Mouse (Mus musculus) frontal cortex, adult (tissue): ENCODE measurements at regions not wholly inside any gene's neighbourhood (a gene's known extent, or its start where the extent isn't known, plus 50 kb on each side); places are given as distances from the start of the nearest gene placed in this dataset.

Source experiments
- ATAC-seq: cut with Nextera tagmentation; 2 replicates; pipeline ENCODE4 v1.9.2; 2017; ENCODE audit warnings: mild to moderate bottlenecking, moderate library complexity, mixed read lengths; ENCODE audit not compliant: low TSS enrichment

DNA sequence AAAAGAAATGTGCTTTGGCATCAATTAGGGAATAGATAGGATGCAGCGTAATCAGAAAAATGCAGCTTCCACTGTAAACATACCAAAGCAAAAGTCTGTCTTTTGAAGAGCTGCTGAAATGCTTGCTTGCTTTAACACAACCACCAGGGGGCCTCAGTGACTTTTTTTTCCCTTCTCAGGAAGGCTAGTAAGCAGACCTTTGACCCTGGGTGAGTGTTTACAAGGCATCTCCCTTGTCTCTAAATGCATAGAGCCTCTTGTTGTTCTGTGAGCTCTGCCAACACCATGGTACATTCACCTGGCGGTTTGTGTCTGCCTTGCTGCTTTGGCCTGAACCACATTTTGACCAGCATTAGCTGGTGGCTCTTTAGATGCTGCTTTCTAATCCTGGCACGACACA is 191.9 kb upstream of the C9orf72 start:
- peak; percentile 59 for ATAC-seq

DNA sequence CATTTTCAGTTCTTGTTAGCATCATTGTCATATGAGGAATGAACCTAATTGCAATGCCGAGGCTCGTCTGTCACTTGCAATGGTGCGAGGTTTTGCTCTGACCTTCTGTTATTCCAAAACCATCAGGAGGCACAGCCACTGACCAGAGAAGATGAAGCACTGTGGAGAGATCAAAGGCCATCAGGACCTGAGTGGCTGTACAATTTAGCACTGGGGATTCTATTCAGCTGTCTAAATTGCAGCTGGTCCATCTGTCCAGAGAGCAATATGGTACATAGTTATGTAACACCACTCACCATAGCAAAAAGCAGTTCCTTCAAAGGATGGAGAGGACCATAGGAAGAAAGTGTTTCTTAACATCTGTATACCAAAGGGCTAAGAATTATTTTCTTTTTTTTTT is 187.5 kb upstream of the C9orf72 start:
- ATAC-seq: no peak

DNA sequence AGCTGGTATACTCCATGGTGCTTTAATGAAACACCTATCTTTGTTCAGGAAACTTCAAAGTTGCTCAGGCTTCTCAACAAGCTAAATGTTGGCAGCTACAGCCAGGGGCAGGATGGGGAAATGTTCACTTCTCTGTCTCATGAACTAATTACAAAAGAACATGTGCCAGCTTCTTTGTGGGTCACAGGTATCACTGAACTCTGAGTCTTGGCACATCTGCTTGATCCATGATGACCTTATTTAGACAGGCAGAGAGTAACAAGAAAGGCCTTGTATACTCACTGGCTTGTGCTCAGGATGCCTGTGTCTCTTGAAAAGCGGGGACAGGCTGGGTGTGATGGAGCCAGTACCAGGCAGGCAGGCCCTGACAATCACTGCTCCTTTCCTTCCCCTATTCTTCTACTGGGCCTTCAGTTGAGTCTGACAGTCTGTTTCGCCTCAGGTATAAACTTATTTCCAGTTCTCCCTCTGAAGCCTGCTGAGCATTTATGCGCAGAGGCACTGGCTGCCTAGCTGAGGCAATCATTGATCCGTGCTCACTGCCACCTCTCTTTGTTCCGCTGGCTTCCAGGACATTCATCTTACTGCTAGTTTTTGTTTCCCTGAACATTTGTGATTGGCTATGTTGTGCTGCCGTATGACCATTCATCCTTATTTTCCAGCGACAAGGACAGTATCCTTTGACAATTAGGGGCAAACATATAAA is 179.5 kb upstream of the C9orf72 start:
- no peak for ATAC-seq

DNA sequence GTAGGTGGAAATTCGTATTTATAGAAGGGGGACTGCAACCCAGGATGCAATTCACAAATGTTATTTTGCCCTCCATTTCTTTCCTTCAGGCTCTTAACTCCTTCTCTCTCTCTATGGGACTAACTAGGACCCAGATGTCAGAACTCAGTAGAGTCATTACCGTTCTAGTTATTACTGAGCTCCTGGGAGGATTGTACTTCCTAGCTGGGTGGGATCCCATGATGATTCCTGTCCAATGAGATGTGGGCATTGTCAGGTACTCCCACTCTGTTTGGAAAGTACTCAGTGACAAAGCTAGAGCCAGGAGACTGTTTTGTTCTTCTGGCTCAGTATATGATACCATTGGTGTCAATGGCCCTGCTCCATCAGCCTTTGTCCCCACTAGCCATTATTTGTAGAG is 178.1 kb upstream of the C9orf72 start:
- no peak for ATAC-seq

DNA sequence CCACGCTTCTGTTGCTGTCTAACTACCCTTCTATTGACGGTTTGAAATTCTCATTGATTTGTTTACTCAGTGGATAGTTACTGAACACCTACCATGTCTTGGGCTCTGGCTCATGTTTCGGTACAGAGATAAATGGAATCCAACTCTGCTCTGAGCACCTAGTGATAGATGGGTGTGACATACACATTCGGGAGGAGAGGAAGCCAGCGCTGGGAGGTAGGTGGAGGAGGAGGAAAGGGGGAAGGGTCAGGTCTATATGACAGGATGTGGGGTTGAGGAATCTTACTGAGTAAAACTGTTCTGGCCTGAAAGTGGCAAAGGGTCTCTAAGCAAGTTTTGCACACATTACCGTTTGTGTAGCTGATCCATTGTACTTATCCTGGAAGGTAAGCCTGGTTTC is 177.6 kb upstream of the C9orf72 start:
- no peak for ATAC-seq

DNA sequence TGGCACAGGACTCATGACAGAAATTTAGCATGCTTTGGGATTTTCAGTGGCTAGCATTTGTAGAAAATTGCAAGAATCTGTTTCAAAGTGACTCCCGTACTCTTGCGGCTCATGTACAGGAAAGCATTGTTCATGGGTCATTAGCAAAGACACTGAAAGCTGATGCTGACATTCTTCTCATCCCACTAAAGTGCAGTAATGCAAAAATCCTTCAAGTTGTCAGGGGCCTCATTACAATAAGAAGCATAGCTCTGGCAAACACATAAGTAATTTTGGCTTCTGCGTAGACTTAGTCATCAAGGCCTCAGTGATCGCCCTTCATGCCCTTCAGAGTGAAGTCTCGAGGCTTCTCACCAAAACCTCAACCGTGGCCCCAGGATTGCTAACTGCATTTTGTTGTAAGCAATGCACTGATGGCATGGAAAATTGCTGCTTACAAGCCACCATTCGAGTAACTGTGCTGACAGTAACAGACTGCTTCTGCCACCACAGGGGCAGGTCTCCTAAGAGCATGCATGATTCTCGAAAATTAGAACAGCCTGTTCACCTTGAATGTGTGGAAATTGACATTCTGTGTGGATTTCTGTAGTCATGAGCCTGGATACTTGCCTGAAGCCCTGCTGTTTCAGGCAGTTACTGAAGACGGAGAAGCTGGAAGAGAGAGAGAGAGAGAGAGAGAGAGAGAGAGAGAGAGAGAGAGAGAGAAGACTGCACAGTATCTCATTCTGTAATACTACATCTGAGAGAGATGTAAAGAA is 176.6 kb upstream of the C9orf72 start:
- ATAC-seq: no peak

DNA sequence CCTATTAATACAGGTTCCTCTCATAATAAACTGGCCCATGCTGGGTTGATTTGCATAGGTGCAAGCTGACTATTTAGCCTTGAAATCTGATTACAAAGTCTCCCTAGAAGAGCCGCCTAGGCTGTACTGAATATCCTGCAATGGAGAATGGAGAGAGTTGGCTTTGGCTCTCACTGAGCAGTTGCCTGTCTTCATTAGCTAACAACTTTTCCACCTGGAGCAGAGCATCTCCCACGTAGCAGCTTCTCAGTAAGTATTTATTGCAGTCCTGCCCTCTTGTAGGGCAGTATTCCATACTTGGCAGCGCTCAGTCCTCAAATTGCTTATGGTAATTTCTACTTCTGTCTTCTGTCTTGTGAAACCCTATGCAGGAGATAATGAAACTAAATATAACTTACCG is 175.8 kb upstream of the C9orf72 start:
- ATAC-seq: 0 out of 2 replicates have a peak, but pooled peaks have one; percentile 9

DNA sequence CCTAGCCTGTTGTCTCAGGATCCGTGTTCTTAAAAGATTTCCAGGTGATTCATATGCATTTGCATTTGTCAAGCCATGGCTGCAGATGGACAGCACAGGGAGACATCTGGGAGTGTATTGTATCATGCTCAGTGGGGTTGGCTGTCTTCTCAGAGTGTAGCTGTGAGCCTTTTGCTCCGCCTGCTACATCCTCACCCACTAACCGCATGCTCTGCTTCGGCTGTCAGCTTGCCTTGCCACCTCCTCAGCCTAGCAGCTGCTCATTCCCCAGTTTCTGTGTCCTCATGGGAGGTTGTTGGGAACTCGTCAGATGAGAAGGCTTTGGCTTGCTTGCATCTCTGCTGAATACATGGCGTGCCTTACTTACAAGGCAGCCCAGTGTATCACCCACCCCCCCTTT is 174.5 kb upstream of the C9orf72 start:
- peak; percentile 97 for ATAC-seq

DNA sequence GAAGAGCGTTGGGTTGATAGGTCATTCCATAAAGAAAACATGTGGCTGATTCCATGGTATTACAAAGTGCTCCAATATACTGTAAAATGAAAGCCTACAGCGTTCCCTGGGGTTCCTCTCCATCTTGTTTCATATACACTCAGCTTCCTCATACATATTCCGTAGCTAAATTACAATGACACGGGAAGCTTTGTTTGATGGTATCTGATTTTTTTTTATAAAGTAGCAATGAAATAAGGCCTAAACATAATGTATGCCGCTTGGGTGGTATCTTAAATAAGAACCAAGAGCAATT is 169.6 kb upstream of the C9orf72 start:
- ATAC-seq: no peak

DNA sequence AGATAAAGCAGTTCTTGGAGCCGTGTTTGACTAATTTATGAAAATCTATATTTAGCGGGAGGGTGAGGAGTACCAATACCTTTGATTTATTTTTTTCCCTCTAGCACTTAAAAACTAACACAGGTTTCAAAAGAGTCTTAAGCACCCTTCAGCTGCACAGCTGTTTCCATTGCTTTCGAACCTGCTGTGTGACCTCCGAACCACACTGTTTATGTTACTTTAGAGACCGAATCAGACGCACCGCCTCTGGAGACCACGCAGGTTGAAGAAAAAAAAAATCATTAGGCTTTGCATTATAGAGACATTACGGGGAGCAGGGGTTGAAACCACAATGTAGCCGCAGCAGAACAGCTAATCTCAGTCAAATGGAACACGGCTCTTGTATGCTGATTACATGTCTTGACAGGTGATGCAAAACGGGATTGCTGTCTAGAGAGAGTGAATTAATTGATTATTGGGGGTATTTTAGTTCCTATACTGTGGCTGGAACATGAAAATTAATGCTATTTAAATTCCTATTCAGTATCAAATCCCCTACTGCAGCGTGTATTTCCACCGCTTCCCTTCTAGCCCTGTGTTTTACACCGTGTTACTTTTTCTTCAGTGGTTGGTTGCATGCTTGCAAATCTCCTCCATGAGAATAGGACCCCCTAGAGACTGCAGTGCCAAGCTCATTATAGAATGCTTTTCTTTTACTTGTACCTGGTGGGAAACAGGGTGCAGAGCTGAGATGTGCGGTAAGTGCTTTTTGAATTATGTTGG is 169.0 kb upstream of the C9orf72 start:
- ATAC-seq: no peak

DNA sequence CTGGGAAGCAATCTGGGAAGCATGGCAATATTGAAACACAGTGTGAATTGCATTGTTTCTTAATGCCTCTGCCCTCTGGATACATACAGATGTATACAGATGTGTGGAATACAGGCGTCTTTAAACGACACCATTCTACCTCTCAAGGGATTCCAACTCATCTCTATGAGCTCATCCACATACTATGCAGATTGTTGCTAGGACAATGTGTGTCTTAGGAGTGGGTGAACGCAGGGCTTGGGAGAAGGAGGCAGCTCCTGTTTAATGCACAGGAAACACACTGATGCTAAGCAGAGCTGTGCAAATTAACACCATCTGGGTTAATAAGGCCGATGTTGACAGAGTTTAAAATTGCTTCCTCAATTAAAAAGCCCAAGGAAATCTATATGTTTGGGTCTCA is 149.8 kb upstream of the C9orf72 start:
- ATAC-seq: no peak

DNA sequence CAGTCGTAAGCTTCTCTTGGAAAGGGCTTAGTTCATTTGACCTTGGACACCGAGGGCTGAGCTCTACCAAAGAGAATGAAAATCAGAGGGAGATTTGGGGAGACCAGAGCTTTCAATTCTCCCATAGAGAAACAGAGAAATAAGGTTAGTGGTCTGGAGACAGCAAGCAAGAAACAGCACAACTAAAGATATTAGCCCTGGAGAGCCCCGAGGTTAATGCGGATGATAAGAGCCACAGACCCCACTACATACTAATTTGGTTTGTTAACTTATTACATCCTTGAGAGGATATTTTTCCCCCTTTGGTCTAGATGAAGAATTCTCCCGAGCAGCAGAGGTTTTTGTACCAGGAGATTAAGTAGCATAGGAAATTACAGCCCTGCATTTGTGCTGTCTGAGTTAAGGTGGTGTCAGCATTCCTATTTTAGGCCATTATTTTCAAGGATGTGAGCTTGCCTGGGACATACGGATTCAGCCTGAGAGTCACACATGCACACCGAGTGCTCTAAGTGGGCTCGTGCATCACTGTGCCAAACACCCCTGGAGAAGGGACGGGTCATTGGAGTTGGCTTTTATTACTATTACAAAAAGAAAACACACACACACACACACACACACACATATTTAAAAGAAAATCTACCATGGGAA is 147.4 kb upstream of the C9orf72 start:
- ATAC-seq: peak; percentile 47; the same call in 1 of the 2 replicates

DNA sequence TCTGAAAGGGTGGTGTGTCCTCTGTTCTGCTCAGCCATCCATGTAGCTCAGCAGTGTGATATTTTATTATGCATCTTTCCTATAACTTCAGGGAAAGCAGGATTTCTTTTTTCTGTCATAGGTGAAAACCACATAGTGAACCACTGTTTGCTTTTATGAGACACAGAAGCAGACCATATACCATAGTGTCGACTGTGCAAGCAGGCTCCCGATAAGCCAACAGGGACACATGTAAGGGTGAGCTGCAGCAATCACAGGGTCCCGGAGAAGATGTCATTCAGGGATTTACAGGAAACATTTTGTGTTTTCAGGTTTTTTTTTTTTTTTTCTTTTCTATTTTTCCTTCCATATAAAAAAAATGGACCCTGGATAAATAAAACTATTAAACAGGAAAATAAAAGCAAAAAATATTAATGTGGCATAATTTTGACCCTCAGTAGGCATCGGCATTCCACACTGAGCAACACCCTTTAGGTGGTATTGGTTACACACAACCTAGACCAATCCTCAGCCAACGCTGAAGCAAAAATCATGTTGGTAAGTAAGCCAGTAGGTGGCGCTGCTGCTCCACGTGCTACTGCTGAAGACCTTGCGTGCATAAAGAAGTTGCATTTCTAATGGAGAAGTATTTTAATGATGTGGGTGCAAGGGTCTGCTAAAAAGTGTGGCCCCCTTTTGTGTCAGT is 146.7 kb upstream of the C9orf72 start:
- ATAC-seq: peak; percentile 95

DNA sequence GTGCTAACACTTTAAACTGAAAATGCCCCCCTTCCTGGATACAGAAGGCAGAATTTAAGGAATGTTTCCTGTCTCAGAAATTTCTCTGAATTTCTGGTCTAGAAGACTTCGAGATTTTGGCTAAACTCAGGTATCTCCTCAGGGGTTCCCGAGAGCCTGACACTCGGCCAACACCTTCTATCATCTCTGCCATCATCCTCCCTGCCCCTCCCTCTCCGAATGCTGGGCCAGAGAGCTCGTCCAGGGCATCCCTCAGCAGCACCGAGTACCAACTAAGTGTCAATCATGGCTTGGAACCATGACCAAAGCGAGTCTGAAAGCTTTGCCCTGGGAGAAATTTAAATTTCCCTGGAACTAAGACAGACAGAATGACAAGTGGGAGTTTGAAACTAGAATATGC is 138.2 kb upstream of the C9orf72 start:
- ATAC-seq: no peak

DNA sequence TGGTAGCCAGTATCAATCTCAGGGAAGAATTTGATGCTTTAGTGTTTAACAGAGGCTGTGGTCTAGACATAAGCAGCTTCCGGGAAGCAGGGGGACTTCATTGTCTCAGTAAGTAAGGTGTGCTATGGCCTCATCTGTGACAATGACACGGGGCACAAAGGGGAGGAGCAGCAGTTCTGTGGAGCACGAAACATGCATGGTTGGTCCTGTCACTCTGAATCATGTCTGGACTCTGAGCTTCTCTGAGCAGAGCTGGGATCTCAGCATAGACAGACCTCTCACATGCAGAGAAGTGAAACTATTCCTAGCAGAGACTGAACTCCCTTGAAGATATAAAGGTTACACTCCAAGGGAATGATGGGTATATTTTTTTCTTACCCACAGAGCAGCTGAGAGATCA is 136.2 kb upstream of the C9orf72 start:
- ATAC-seq: no peak

DNA sequence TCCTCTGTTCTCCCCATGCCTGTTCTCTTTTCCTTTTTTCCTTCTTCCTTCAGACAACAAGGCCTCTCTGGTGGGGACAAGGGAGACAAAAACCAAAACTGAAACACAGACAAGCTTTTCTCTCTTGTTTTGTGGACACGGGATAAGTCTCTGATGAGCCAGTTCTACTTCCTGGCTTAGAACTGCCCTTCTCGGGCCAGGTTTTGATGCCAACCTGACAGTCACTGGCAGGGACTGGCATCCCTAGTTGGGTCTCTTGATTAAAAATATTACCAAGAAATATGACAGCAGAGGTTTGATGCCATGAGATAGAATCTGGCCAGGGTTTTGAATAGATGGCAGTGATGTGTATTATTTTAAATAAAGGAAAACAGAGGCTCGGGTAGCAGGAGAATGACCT is 133.4 kb upstream of the C9orf72 start:
- ATAC-seq: no peak

DNA sequence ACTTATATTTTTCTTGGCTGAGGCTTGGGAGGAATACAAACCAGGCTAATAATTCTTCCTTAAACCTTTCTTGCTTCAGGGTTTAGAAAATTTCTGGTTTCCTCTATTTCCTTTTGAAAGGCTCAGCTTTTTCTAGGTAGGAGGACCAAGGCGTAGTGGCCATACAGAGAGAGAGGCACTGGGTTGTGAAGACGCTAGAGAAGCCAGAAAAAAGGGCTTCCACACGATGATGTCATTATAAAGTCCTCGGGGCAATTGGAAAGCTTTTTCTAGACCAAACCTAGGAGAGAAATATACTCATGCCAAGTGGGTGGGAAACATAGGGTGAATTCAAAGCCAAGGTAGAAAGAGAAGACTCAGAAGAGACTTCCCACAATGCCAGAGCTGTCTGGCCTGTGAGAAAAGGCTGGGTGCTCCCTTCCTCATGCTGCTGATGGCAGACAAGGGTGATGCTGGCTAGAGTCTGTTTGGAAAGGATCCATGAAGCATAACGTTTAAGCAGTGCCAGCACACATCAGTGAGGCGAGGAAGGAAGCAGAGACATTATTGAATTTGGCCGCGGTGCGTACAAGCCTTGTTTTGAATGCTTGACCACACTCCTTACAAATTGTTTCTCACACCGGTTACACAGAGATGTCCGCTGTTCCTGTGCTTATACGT is 131.1 kb upstream of the C9orf72 start:
- ATAC-seq: no peak

DNA sequence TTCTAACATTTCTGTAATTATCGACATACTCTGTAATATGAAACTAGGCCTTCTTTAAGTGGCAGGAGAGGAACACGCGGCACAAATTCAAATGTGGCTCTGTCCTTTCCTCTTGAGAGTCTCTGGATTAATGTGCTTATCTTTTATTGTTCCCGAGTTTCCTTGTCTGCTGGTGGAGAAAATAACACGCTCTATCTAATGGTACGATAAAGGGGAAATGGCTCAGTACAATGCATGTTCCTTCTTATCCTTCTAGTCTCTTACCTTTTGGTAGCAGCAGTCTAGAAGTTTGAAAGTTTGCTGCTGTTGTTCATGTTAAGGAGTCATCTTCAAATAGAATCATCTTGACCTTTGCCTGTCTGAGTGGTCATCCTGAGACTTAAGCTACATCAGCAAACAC is 130.1 kb upstream of the C9orf72 start:
- no peak for ATAC-seq

DNA sequence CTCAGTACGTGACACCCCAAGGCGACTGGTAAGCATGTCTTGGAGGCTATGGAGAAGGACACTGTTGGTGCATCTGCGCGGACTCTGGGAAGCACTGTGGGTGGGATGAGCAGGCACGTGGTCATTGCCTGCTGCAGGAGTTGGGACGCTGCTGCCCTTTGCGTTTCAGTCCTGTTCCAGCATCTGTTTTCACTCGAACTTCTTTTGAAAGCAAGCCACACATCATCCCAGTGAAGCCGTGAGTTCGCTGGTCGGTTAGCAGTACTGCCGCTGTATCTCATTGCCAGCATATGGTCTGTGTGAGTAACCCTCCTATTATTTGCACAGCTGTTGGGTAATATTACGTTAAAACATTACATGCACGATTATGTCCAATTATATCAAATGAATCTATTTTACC is 128.1 kb upstream of the C9orf72 start:
- no peak for ATAC-seq

DNA sequence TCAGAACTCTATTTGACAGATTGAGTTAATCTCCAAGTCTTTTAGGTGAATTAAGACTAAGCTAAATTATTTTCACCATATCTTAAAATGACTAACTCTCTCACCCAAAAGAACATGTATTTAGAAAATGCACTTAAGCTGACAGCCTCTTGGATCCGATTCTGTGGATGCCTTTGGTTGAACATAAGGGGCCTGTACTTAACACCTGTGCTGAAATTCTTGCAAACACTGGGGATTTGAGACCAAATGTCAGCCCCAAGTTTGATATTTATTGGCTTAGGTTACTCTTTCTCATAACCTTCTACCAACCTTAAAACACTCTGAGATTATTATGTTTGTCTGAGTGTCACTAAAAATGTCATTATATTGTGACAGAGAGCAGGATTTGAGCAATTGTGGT is 126.6 kb upstream of the C9orf72 start:
- no peak for ATAC-seq

DNA sequence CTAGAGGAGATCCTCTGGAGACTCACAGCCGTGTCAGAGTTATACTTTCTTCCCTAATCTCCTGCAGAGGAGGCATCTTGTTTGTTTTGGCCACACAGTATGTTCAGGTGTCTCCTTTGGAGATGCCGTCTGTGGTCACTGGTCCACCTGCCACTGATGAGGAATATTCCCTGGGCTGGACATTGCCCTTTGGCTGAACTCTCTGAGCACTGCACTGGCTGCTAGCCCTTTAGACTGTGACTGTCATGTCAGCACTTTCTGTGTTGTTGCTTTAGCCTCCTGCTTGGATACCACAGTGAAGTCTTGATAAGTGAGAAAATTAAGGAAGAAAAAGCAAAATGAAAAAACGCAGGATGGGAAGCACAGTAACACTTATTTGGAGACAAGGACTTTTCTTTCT is 124.5 kb upstream of the C9orf72 start:
- ATAC-seq: no peak
